Mouse (Mus musculus): ENCODE results near the gene Atp6v1b1.

- no peak for TF ChIP-seq CTCF (IDR thresholded peaks at IDR 0.05; ENCODE audit: borderline replicate concordance, control insufficient read depth, extremely low read depth, insufficient read depth, low read length, poor library complexity)
- no peak for TF ChIP-seq POLR2A (IDR thresholded peaks at IDR 0.05; ENCODE audit: control insufficient read depth, extremely low read depth, insufficient read depth, low read length, poor library complexity)
Observed at GRCm38 (mm10) chr6:83744557-83744956, 1.8 kb downstream of the Atp6v1b1 start.
